Mouse (Mus musculus) MEL (cell line): ENCODE results near the gene Lmx1a. TPM values are rescaled to one million over a fixed set of nuclear protein-coding genes. Genes with fewer than 3 reads are reported as not detected.

Experiments used
- DNase-seq: peaks from one replicate; pipeline ENCODE4 v3.0.0; 2011; ENCODE audit warnings: low read depth, low spot score
- H3K27ac ChIP-seq: 2 replicates; pipeline ENCODE4 v1.5.1; 2012; ENCODE audit warnings: low read depth, mild to moderate bottlenecking, control low read depth, low read length, moderate library complexity; ENCODE audit not compliant: control insufficient read depth
- H3K27me3 ChIP-seq, 2 experiments: fragments of 150-350 bp in 1 of 2; sonication (generic) in 1 of 2; 2 replicates each; pipeline ENCODE4 v1.6.1; 2012; ENCODE audit warnings: low read length in 2 of 2, mild to moderate bottlenecking in 2 of 2, improper control_type of control experiment in 1 of 2, moderate library complexity in 1 of 2; ENCODE audit not compliant: insufficient read depth in 2 of 2, control insufficient read depth in 1 of 2
- H3K36me3 ChIP-seq, 2 experiments: 2 replicates each; pipeline ENCODE4 v1.6.1; 2012 to 2014; ENCODE audit warnings: low read length in 2 of 2, improper control_type of control experiment in 1 of 2, inconsistent platforms in 1 of 2, mild to moderate bottlenecking in 1 of 2; ENCODE audit not compliant: insufficient read depth in 2 of 2, control insufficient read depth in 1 of 2
- H3K4me1 ChIP-seq, 2 experiments: fragments of 150-350 bp in 1 of 2; sonication (generic) in 1 of 2; 2 replicates each; pipeline ENCODE4 v1.6.1; 2012; ENCODE audit warnings: low read length in 2 of 2, improper control_type of control experiment in 1 of 2, mild to moderate bottlenecking in 1 of 2; ENCODE audit not compliant: insufficient read depth in 2 of 2, control insufficient read depth in 1 of 2
- H3K4me3 ChIP-seq, 2 experiments: fragments of 150-350 bp in 1 of 2; sonication (generic) in 1 of 2; 2 replicates each; pipeline ENCODE4 v1.5.1; 2012; ENCODE audit warnings: low read depth in 2 of 2, low read length in 2 of 2, mild to moderate bottlenecking in 2 of 2, moderate library complexity in 2 of 2, control low read depth in 1 of 2, improper control_type of control experiment in 1 of 2; ENCODE audit not compliant: control insufficient read depth in 1 of 2, insufficient read depth in 1 of 2
- H3K79me2 ChIP-seq: 2 replicates; pipeline ENCODE4 v1.6.1; 2012; ENCODE audit warnings: mild to moderate bottlenecking, low read length, moderate library complexity; ENCODE audit not compliant: control insufficient read depth, poor library complexity, insufficient read depth
- H3K9ac ChIP-seq: 2 replicates; pipeline ENCODE4 v1.6.1; 2012; ENCODE audit warnings: low read depth, mild to moderate bottlenecking, control low read depth, low read length, moderate library complexity; ENCODE audit not compliant: control insufficient read depth, poor library complexity, severe bottlenecking
- H3K9me3 ChIP-seq: fragments of 150-350 bp; sonication (generic); replicated peaks from 2 replicates; pipeline ENCODE4 v1.6.1; 2012; ENCODE audit warnings: mild to moderate bottlenecking, low read length, improper control_type of control experiment, moderate library complexity; ENCODE audit not compliant: insufficient read depth
- BHLHE40 ChIP-seq: IDR thresholded peaks from 2 replicates; pipeline ENCODE4 v1.6.1; 2012; ENCODE audit warnings: low read depth, mild to moderate bottlenecking, inconsistent platforms, low read length, improper control_type of control experiment, borderline replicate concordance
- CHD1 ChIP-seq: IDR thresholded peaks from 2 replicates; pipeline ENCODE4 v1.6.1; 2012; ENCODE audit warnings: low read depth, mild to moderate bottlenecking, inconsistent platforms, low read length, improper control_type of control experiment
- CTCF ChIP-seq, 3 experiments: IDR thresholded peaks in 2 of 3; conservative IDR thresholded peaks in 1 of 3; 2 replicates each; pipeline ENCODE4 v1.5.1; 2011 to 2012; ENCODE audit warnings: low read length in 3 of 3, low read depth in 2 of 3, mild to moderate bottlenecking in 2 of 3, improper control_type of control experiment in 1 of 3, inconsistent platforms in 1 of 3, mixed read lengths in 1 of 3, moderate library complexity in 1 of 3; ENCODE audit not compliant: control insufficient read depth in 1 of 3, insufficient read depth in 1 of 3, poor library complexity in 1 of 3, severe bottlenecking in 1 of 3
- E2F4 ChIP-seq: IDR thresholded peaks from 2 replicates; pipeline ENCODE4 v1.6.1; 2011; ENCODE audit warnings: low read depth, low read length, improper control_type of control experiment, borderline replicate concordance
- ELF1 ChIP-seq: IDR thresholded peaks from 2 replicates; pipeline ENCODE4 v1.6.1; 2014; ENCODE audit warnings: low read depth, mild to moderate bottlenecking, inconsistent platforms, low read length, improper control_type of control experiment, moderate library complexity
- EP300 ChIP-seq, 2 experiments: IDR thresholded peaks; 2 replicates each; pipeline ENCODE4 v1.6.1; 2011; ENCODE audit warnings: improper control_type of control experiment in 2 of 2, low read length in 2 of 2, low read depth in 1 of 2, mild to moderate bottlenecking in 1 of 2
- ETS1 ChIP-seq: IDR thresholded peaks from 2 replicates; pipeline ENCODE4 v1.6.1; 2012; ENCODE audit warnings: low read depth, mild to moderate bottlenecking, inconsistent platforms, low read length, improper control_type of control experiment, moderate library complexity
- JUND ChIP-seq: IDR thresholded peaks from 2 replicates; pipeline ENCODE4 v1.6.1; 2011; ENCODE audit warnings: low read depth, mild to moderate bottlenecking, improper control_type of control experiment, low read length
- MAFK ChIP-seq: IDR thresholded peaks from 2 replicates; pipeline ENCODE4 v1.6.1; 2011; ENCODE audit warnings: low read depth, mild to moderate bottlenecking, low read length, improper control_type of control experiment, borderline replicate concordance
- MAZ ChIP-seq: IDR thresholded peaks from 2 replicates; pipeline ENCODE4 v1.6.1; 2012; ENCODE audit warnings: low read depth, mild to moderate bottlenecking, inconsistent platforms, low read length, improper control_type of control experiment
- MXI1 ChIP-seq: IDR thresholded peaks from 2 replicates; pipeline ENCODE4 v1.6.1; 2011; ENCODE audit warnings: mild to moderate bottlenecking, low read depth, low read length, improper control_type of control experiment
- MYB ChIP-seq: IDR thresholded peaks from 2 replicates; pipeline ENCODE4 v1.6.1; 2011; ENCODE audit warnings: mild to moderate bottlenecking, low read depth, low read length, improper control_type of control experiment
- MYC ChIP-seq: IDR thresholded peaks from 2 replicates; pipeline ENCODE4 v1.6.1; 2011; ENCODE audit warnings: low read depth, mild to moderate bottlenecking, low read length, improper control_type of control experiment, moderate library complexity
- NELFE ChIP-seq: IDR thresholded peaks from 2 replicates; pipeline ENCODE4 v1.6.1; 2011; ENCODE audit warnings: low read depth, low read length, improper control_type of control experiment
- NRF1 ChIP-seq: IDR thresholded peaks from 2 replicates; pipeline ENCODE4 v1.6.1; 2014; ENCODE audit warnings: low read depth, mild to moderate bottlenecking, inconsistent platforms, low read length, improper control_type of control experiment, moderate library complexity; ENCODE audit not compliant: poor library complexity, insufficient read depth, severe bottlenecking
- RAD21 ChIP-seq: IDR thresholded peaks from 2 replicates; pipeline ENCODE4 v1.6.1; 2011; ENCODE audit warnings: mild to moderate bottlenecking, low read depth, low read length, improper control_type of control experiment
- RCOR1 ChIP-seq: IDR thresholded peaks from 2 replicates; pipeline ENCODE4 v1.6.1; 2012; ENCODE audit warnings: low read depth, mild to moderate bottlenecking, inconsistent platforms, low read length, improper control_type of control experiment
- SIN3A ChIP-seq: IDR thresholded peaks from 2 replicates; pipeline ENCODE4 v1.6.1; 2012; ENCODE audit warnings: low read length, improper control_type of control experiment, inconsistent platforms
- TAL1 ChIP-seq: IDR thresholded peaks from 2 replicates; pipeline ENCODE4 v1.6.1; 2012; ENCODE audit warnings: mild to moderate bottlenecking, inconsistent platforms, low read length, moderate library complexity, mixed read lengths
- TCF12 ChIP-seq: IDR thresholded peaks from 2 replicates; pipeline ENCODE4 v1.6.1; 2014; ENCODE audit warnings: low read depth, mild to moderate bottlenecking, inconsistent platforms, low read length, improper control_type of control experiment, moderate library complexity
- USF1 ChIP-seq: IDR thresholded peaks from 2 replicates; pipeline ENCODE4 v1.6.1; 2014; ENCODE audit warnings: low read depth, mild to moderate bottlenecking, inconsistent platforms, low read length, improper control_type of control experiment, moderate library complexity
- ZC3H11A ChIP-seq: IDR thresholded peaks from 2 replicates; pipeline ENCODE4 v1.6.1; 2012; ENCODE audit warnings: low read depth, mild to moderate bottlenecking, inconsistent platforms, low read length, improper control_type of control experiment
- ZMIZ1 ChIP-seq: IDR thresholded peaks from 2 replicates; pipeline ENCODE4 v1.6.1; 2012; ENCODE audit warnings: low read depth, mild to moderate bottlenecking, inconsistent platforms, low read length, improper control_type of control experiment, moderate library complexity
- ZNF384 ChIP-seq: IDR thresholded peaks from 2 replicates; pipeline ENCODE4 v1.6.1; 2012; ENCODE audit warnings: low read depth, mild to moderate bottlenecking, inconsistent platforms, low read length, improper control_type of control experiment
- polyA plus RNA-seq, 2 experiments: library from polyadenylated mRNA; stranded (reverse) in 1 of 2; unstranded in 1 of 2; fragments of >175 nt in 1 of 2; fragments of >200 nt in 1 of 2; gene quantifications; 2 replicates each; pipeline versions ENCODE4 v1.2.1 to v1.2.4; 2012; ENCODE audit warnings: low replicate concordance in 2 of 2, low read depth in 1 of 2; ENCODE audit not compliant: insufficient read length in 2 of 2, insufficient read depth in 1 of 2, missing spikeins in 1 of 2
- total RNA-seq: library from RNA; depleted of rRNA; stranded (reverse); fragments of 300-350 nt; gene quantifications from 2 replicates; pipeline ENCODE4 v1.2.3, GENCODE M21; 2012

Gene Lmx1a
- total and polyA plus RNA-seq, 3 experiments: not detected

DNA sequence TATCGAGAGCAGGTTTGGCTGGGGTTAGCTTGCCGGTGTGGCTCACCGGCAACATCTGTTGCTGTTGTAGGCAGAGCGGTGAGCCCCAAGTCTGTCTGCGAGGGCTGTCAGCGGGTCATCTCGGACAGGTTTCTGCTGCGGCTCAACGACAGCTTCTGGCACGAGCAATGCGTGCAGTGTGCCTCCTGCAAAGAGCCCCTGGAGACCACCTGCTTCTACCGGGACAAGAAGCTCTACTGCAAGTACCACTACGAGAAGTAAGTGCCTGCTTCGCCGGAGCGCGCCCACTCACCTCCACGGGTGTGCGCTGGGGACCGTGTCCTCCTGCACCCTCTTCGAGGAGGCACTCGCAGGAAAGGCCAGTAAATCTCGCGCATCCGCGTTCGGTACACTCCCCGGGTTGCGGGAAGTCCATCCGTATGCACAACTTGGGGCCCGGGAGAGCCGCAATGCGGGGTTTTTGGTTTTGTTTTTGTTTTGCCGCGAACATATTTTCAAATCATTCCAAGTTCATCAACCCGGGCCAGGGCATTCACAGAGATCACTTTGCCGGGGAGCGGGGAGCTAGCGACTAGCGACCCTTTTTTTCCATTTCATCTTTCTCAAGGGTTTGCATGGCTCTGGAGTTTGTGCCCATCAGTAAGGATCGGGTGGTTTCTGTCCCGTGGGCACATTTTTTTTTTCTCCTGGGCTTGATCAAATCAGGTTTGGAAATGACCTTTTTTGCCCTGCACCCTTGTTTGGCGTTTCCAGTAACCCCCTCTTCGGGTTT lies 3.1 kb downstream of the Lmx1a start:
- no peak for DNase-seq
- H3K4me3 ChIP-seq: no peak overlapping the region
- H3K79me2 ChIP-seq: no peaks in the 10 kb centered on the region
- no peaks in the 10 kb centered on the region for H3K9me3 ChIP-seq
- H3K27me3 ChIP-seq: no peaks in the 10 kb centered on the region
- TF ChIP-seq ELF1 (no peak), ETS1 (no peak), BHLHE40 (no peak), ZNF384 (no peak), TCF12 (no peak), RAD21 (no peak), EP300 (IDR thresholded peaks at IDR 0.05; ENCODE audit: low read depth in 1 of 2, low read length in 2 of 2) (no peak), E2F4 (no peak), NRF1 (no peak)
- H3K4me1 ChIP-seq: no peaks in the 10 kb centered on the region
- no peaks in the 10 kb centered on the region for H3K36me3 ChIP-seq
- H3K27ac ChIP-seq: no peak overlapping the region
- H3K9ac ChIP-seq: no peak overlapping the region

DNA sequence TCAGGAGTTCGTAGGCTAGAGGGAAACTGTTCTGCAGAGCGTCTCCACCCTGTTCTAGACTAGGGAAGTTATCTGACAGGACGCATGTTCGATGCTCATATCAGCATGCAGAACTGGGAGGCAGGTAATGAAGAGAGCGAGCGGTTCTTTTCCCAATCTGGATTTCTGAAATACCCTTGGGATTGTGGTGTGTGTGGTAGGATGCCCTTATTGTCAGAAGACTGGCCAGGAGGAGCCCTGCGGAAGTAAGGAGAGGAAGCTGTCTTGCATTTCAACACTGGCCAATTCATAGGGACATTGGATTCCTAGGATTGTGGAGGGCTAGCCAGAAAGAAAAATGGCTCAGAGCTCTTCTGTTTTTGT lies 3.6 kb downstream of the Lmx1a start:
- Histone ChIP-seq H3K4me3 (no peak overlapping the region), H3K36me3 (no peaks in the 10 kb centered on the region), H3K79me2 (no peaks in the 10 kb centered on the region), H3K4me1 (no peaks in the 10 kb centered on the region), H3K9ac (no peak overlapping the region), H3K9me3 (no peaks in the 10 kb centered on the region), H3K27ac (no peak overlapping the region), H3K27me3 (no peaks in the 10 kb centered on the region)
- no peak for DNase-seq
- TF ChIP-seq ETS1 (no peak), CHD1 (no peak), MXI1 (no peak), ZMIZ1 (no peak), MYC (no peak), SIN3A (no peak), ZC3H11A (no peak), MYB (no peak), RCOR1 (no peak), CTCF (IDR thresholded peaks at IDR 0.05 in 2 of 3, conservative IDR thresholded peaks at IDR 0.05 in 1 of 3; ENCODE audit: control insufficient read depth in 1 of 3, insufficient read depth in 1 of 3, low read depth in 2 of 3, low read length in 3 of 3, poor library complexity in 1 of 3, severe bottlenecking in 1 of 3) (no peak), USF1 (no peak), JUND (no peak), NRF1 (no peak), TCF12 (no peak), MAFK (no peak), TAL1 (no peak), MAZ (no peak), NELFE (no peak)
